Mouse (Mus musculus) urinary bladder, postnatal 4 days (tissue): ENCODE results near the gene Zfp618.

ENCODE experiments used
- DNase-seq, 2 experiments: peaks; one replicate each; pipeline ENCODE4 v3.0.0; 2021 to 2022; ENCODE audit warnings: low spot score in 2 of 2

The Zfp618 gene

GRCm38 (mm10) chr4:63030157-63030556, 64.8 kb downstream of the Zfp618 start:
- DNase-seq: no peak

DNA sequence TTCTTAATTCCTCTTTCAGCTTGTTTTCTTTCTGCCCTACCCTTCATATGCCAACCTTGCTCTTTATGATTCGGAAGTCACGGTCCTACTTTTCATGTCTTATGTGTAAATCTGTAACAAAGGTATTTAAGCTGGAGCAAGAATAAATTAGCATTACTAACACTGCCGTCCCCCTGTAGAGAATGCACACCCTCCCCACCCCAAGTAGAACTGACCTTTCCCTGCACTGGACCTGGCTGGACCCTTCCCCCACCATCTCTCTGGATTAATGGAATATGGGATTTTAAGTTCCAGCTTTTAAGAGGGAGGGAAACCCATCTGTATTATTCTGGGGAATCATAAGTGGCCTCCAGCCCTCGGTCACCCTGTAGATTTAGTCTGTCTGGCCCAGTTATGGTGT, 65.9 kb downstream of the Zfp618 start:
- DNase-seq: no peak

DNA sequence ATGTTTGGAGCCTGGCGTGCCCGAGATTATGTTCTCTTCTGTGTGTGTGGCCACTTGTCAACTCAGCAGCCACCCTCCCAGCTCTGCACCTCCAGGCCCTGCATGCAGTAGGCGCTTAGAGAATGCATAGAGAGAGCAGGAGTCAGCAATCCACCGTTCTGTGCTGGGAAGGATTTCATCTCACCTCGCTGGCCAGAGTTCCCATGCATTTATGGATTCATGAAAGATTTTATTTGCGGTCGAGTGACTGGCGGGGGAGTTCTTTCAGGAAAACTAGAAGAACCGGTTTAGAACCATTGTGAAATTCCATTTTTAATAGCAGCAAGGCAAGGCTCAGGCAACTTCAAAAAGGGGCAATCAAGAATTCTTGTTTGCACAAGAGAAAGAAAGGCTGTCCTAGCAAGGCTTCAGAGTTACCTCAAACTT, 67.2 kb downstream of the Zfp618 start:
- no peak for DNase-seq

- DNase-seq: no peak
Observed at GRCm38 (mm10) chr4:63033724-63034123, 68.4 kb downstream of the Zfp618 start.

- no peak for DNase-seq
Observed at GRCm38 (mm10) chr4:63035991-63036390, 70.6 kb downstream of the Zfp618 start.

GRCm38 (mm10) chr4:63036790-63037189, 71.4 kb downstream of the Zfp618 start:
- DNase-seq: no peak

- DNase-seq: no peak
Observed at GRCm38 (mm10) chr4:63037555-63037954, 72.2 kb downstream of the Zfp618 start.

GRCm38 (mm10) chr4:63038265-63038664, 72.9 kb downstream of the Zfp618 start:
- DNase-seq: no peak

- peak in 1 of 2 experiments; percentile 29 for DNase-seq
Observed at GRCm38 (mm10) chr4:63038937-63039336, 73.6 kb downstream of the Zfp618 start.

DNA sequence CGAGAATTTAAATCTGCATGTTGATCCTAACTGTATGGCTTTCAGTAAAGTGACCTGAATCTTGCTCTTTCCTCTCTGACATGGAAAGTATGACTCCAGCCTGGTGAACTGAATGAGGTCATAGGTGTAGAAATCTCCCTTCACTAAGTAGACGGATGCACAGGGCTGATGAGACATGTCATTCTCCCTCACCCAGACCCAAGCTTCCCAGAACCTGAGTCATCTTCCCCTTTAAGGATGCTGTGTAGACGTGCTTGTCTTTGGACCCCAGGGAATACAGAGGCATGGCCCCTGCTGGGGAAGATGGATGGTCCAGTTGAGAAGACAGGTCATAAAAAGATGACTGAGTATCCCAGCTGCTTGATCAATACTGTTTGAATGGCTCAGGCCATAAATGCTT, 83.2 kb downstream of the Zfp618 start:
- DNase-seq: peak in 1 of 2 experiments; percentile 5

GRCm38 (mm10) chr4:63049596-63050318, 84.4 kb downstream of the Zfp618 start:
- DNase-seq: peak; percentile 10 to 23

GRCm38 (mm10) chr4:63050319-63050676, 84.9 kb downstream of the Zfp618 start:
- DNase-seq: peak; percentile 15 to 36

- DNase-seq: peak; percentile 14 to 33
Observed at GRCm38 (mm10) chr4:63050949-63051348, 85.6 kb downstream of the Zfp618 start.

DNA sequence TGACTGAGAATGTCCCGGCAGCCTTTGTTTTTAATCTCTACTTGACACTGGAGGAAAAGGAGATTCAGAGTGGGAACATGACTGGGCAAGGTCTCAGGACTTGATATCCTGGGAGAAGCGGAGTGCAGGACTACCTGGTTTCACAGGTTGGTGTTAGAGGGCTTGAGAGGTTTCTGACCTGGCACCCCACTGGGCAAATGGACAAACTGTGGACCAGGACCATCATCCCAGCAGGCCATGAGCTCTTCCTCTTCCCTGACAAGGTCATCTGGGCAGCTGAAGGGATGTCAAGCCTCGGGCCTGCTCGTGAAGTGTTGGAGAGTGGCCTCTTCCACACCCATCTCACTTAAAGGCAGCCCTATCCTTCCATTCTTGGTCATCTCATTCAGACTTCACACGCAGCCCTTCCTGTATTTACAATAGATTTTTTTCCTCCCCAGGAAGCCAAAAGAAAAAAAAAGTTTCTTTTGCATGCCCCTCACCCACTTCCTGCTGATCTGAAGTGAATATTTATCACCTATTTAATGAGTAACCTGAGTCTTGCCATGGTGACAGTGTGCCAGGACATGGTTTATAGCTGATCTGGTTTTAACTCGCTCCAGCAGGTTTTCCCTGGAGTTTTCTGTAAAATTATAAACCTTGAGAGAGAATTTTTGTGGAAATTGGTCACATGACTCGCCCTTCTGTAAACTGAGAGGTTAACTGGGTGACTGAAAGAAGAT, 86.7 kb downstream of the Zfp618 start:
- DNase-seq: peak in 1 of 2 experiments; percentile 46

DNA sequence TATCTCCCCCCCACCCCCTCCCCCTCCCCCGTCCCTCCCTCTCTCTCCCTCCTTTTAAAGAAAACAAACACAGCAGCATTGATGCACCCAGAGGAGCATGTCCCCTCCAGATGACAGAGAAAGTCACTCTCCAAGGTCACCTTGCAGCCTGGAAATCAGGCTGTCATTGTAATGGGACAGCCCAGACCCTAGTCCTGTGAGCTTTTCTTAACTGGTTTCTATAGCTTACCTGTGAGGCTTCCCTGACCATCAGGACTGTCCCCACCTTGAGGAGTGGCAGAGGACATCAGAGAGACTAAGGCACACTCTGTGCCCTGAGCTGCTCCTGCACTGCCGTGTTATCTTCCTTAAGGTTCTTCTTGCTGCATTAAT, 87.3 kb downstream of the Zfp618 start:
- peak in 1 of 2 experiments; percentile 36 for DNase-seq

DNA sequence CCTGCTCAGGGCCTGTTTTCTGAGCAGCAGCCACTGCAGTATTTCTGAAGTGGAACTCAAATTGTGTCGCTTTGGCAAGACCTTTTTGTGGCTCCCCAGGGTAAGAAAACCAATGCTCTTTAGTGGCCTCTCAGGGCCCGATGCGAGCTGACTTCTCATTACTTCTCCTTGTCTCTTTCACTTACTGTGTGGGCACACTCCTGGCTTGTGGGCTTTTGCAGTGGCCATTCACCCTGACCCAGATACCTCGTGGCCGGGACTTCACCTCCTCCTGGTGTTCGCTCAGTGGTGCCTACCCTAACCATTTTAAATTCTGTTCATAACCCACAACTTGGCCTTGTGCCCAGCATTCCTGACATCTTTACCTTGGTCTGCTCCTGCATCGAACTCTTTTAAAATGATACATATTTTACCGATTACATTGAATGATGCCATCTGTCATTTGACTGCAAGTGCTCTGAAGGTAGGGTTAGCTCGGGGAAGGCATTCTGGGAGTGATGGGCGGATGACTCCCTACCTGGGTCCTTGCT, 89.9 kb downstream of the Zfp618 start:
- peak; percentile 14 to 58 for DNase-seq

- peak; percentile 15 to 55 for DNase-seq
Observed at GRCm38 (mm10) chr4:63056641-63057415, 91.5 kb downstream of the Zfp618 start.

- DNase-seq: peak in 1 of 2 experiments; percentile 8
Observed at GRCm38 (mm10) chr4:63057581-63057980, 92.2 kb downstream of the Zfp618 start.

DNA sequence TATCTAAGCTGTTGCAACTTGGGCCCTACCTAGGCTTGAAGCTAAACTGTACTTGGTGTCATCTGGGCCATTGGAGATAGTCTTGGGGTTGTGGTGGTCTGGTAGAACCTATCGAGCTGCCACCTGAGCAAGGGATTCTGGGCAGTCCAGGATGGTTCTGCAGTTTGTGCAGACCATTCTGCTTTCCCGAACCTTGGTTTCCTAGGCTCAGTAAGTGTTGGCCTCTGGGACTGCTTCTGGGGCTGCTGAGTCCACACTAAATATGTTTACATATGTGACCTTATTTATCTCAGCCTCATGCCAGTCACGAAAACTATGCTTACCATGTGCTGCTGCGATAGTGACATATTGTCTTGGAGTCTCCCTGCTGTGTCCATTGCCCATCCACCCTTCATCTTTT, 93.3 kb downstream of the Zfp618 start:
- DNase-seq: peak in 1 of 2 experiments; percentile 43

- peak in 1 of 2 experiments; percentile 5 for DNase-seq
Observed at GRCm38 (mm10) chr4:63060358-63060757, 95.0 kb downstream of the Zfp618 start.

- DNase-seq: peak in 1 of 2 experiments; percentile 51
Observed at GRCm38 (mm10) chr4:63061411-63061810, 96.0 kb downstream of the Zfp618 start.

GRCm38 (mm10) chr4:63063360-63063759, 98.0 kb downstream of the Zfp618 start:
- DNase-seq: peak in 1 of 2 experiments; percentile 7
